Mouse (Mus musculus) neural tube, embryonic 12.5 days (tissue): ENCODE results near the gene Ly6g6f. TPM values are rescaled to one million over a fixed set of nuclear protein-coding genes. Genes with fewer than 3 reads are reported as not detected.
"Not testable (repeated sequence)": the region's sequence is repeated elsewhere in the genome, so short reads cannot be mapped to it uniquely, and the experiment has no call there.

Source experiments
- ATAC-seq: fragments of 200-750 bp; cut with Nextera tagmentation; 2 replicates; pipeline ENCODE4 v1.8.0; 2017; ENCODE audit warnings: low read depth, mild to moderate bottlenecking, moderate TSS enrichment, moderate library complexity; ENCODE audit not compliant: low FRiP score
- H3K27ac ChIP-seq: fragments of 300-500 bp; sonication (generic); 2 replicates; pipeline ENCODE4 v1.5.1; 2016
- H3K27me3 ChIP-seq: fragments of 300-500 bp; sonication (generic); replicated peaks from 2 replicates; pipeline ENCODE4 v1.6.1; 2016; ENCODE audit warnings: mild to moderate bottlenecking
- H3K36me3 ChIP-seq: fragments of 300-500 bp; sonication (generic); 2 replicates; pipeline ENCODE4 v1.6.1; 2016; ENCODE audit warnings: mild to moderate bottlenecking
- H3K4me1 ChIP-seq: fragments of 300-500 bp; sonication (generic); 2 replicates; pipeline ENCODE4 v1.6.1; 2016
- H3K4me2 ChIP-seq: fragments of 300-500 bp; sonication (generic); replicated peaks from 2 replicates; pipeline ENCODE4 v1.6.1; 2016; ENCODE audit warnings: mild to moderate bottlenecking
- H3K4me3 ChIP-seq: fragments of 300-500 bp; sonication (generic); 2 replicates; pipeline ENCODE4 v1.5.1; 2016
- H3K9ac ChIP-seq: fragments of 300-500 bp; sonication (generic); 2 replicates; pipeline ENCODE4 v1.6.1; 2016; ENCODE audit warnings: mild to moderate bottlenecking
- H3K9me3 ChIP-seq: fragments of 300-500 bp; sonication (generic); 2 replicates; pipeline ENCODE4 v1.6.1; 2016; ENCODE audit warnings: mild to moderate bottlenecking
- WGBS: fragments of 180-500 bp; shearing (Covaris S2); methylation state at CpG from one replicate; pipeline ENCODE4 v1.1.7; 2016; 5-methylcytosine and 5-hydroxymethylcytosine counted together
- polyA plus RNA-seq: library from polyadenylated mRNA; unstranded; fragments of >200 nt; fragmentation: Nextera tagmentation; extraction: Ambion mirVana; gene quantifications from 2 replicates; pipeline ENCODE4 v1.2.1, GENCODE M21; 2016

Gene Ly6g6f
- polyA plus RNA-seq, 1 experiment from 2014 or later, result 0.84 TPM

DNA sequence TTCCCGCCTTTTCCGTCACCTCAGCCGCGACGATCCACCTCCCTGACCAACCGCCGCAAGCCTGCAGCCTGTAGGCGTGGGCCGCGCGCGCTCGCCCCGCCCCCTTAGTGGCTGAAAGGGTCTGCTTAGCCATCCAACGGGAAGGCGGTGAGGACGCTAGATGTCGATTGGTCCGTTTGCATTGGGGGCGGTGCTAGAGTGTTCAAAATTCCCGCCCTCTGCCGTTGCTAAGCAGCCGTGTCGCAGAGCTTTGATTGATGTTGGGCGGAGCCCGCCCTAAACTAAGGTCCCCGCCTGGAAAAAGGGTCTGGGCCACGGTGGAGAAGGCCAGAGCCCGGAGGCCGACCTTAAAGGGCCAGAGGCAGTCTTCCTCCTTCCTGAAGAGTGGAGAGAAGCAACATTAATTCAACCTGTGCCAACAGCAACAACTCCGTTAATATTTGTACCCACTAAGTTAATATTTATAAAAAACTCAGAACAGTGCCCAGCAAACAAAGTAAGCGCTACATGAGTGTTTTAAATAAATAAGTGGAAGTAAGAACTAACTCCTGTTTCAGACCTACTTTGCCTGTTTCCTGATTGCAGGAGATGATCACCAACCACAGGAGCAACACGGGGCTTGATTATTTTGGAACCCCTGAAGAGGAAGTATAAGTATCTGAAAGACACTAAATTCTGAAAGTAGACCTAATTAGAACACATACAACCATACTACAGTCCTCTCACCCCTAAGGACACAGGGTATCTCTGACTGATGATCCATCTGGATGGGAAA lies 38.5 kb downstream of the Ly6g6f start, which contains the start of gene Msh5:
TSS of gene Msh5 (minus strand) at position 65 of the 775 bp plus-strand sequence.
- H3K9ac ChIP-seq, result peak within 1 kb of the TSS; percentile 74
- 3% methylated on average over 33 of the region's 33 CpGs for WGBS
- no peaks in the 10 kb centered on the region for H3K27me3 ChIP-seq
- peaks cover 48% of the 10 kb centered on the region for H3K4me1 ChIP-seq
- H3K4me3 ChIP-seq, result peak within 1 kb of the TSS; percentile 48
- H3K36me3 ChIP-seq, result no peaks in the 10 kb centered on the region
- peak within 1 kb of the TSS; percentile 96 for H3K4me2 ChIP-seq
- peak; percentile 97 for ATAC-seq
- no peaks in the 10 kb centered on the region for H3K9me3 ChIP-seq
- H3K27ac ChIP-seq, result no peak within 1 kb of the TSS; the same call in 1 of the 2 replicates

DNA sequence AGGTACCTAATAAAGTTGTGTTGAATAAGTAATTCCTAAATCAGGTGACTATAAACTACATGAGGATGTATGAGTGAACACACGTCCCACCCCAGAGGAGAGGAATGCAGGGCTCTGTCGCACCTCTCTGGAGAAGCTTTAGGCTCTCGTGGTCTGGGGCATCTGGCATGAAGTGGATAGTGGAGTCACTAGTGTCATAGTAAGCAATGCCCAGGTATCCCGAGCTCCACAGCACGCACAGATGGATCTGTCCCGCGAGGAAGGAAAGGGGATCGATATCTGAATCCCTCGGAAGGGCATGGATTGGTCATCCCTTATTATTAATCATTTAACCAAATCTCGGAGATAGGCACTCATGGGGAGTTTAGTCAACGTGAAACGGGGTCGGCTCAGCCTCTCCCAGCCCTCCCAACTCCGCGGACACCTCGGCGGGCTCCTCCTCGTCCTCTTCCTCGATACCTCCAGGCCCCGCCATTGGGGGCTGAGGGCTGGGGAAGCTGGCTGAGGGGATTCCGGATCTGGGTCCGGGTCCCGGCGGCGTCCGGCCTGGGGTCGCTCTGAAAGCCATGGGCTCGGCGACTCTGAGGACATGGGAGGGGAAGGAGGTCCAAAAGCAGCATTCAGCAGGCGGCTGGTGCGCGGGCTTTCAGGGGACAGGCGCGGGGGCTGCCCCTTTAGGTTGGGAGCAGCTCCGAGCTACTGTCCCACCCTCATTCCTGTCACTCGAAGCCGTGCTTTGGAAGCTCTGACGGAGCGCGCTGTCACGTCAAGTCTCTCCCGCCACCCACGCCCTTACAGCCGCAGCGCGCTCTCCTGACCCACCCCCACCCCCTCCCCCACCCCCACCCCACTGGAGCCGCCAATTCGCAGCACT lies 39.4 kb downstream of the Ly6g6f start:
- Histone ChIP-seq H3K4me3 (peak overlapping the region; percentile 48), H3K9me3 (no peaks in the 10 kb centered on the region), H3K36me3 (no peaks in the 10 kb centered on the region), H3K27ac (no peak overlapping the region; the same call in 1 of the 2 replicates), H3K9ac (peak overlapping the region; percentile 74), H3K4me2 (peak overlapping the region; percentile 96), H3K4me1 (peaks cover 40% of the 10 kb centered on the region), H3K27me3 (no peaks in the 10 kb centered on the region)
- peak; percentile 65; the same call in 1 of the 2 replicates for ATAC-seq
- WGBS, result 4% methylated on average over 48 of the region's 48 CpGs

DNA sequence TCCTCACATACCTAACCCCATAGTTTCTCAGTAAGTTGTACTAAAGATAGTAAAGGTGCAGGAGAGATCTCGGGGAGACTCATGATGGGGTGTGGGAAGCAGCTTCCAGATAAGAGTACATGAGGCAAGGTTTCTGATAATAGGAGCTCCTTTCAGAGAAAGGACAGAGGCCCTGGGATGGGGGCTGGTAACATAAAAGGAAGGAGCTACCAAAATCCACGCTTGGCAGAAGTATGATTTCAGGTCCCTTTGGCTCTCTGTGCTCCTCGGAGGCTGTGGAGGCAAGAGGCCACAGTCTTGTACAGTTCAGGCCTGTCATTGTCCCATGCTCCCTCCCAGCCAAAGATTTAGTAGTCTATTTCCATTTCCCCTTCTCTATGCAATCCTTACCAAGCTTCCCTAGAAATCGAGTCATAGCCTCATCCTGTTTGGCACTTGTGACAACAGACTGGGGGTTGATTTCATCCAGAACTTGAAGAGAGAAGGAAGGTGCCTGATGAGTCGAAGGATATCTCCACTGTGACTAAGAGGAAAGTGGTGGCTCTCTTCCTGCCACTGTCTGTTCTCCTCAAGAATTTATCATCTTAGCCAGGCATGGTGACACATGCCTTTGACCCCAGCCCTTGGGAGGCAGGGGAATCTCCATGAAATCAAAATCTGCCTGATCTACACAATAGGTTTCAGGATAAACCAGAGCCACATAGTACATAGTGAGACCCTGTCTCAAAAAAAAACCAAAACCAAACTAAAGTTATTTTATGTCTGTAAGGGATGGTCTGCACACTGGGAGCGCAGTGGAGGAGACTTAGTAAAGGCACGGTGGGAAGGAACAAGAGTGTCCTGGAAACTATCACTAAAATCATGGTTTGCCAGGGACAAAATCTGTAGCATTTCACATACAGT lies 40.3 kb downstream of the Ly6g6f start:
- Histone ChIP-seq H3K27me3 (no peaks in the 10 kb centered on the region), H3K36me3 (no peaks in the 10 kb centered on the region), H3K4me1 (peaks cover 34% of the 10 kb centered on the region), H3K4me3 (peak overlapping the region; percentile 48; the same call in 1 of the 2 replicates), H3K4me2 (peak overlapping the region; percentile 96), H3K9me3 (no peaks in the 10 kb centered on the region), H3K27ac (no peak overlapping the region), H3K9ac (no peak overlapping the region)
- no peak for ATAC-seq
- WGBS, result 86% methylated on average over 7 of the region's 7 CpGs

DNA sequence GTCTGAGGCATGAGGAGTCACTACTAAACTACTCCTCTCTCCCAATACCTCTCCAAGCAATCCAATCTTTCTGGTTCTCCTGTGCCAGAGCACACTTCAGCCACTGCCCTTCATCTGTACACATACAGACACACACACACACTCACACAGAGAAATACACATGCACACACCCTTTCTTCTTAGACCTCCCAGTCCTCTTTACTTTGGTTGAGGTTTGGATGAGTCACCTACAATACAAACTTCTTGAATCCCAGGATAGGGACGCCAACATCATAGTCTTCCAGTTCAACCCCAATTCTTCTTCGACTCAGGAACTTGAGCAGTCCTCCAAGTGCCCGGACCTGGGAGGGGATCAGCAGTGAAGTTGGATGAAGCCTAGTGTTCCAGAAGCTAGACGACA lies 41.6 kb downstream of the Ly6g6f start:
- Histone ChIP-seq H3K36me3 (no peaks in the 10 kb centered on the region), H3K27me3 (no peaks in the 10 kb centered on the region), H3K27ac (no peak overlapping the region), H3K4me2 (no peak overlapping the region), H3K9me3 (no peaks in the 10 kb centered on the region), H3K4me1 (peaks cover 22% of the 10 kb centered on the region), H3K9ac (no peak overlapping the region), H3K4me3 (no peak overlapping the region)
- ATAC-seq, result no peak
- 90% methylated on average over 4 of the region's 4 CpGs for WGBS

DNA sequence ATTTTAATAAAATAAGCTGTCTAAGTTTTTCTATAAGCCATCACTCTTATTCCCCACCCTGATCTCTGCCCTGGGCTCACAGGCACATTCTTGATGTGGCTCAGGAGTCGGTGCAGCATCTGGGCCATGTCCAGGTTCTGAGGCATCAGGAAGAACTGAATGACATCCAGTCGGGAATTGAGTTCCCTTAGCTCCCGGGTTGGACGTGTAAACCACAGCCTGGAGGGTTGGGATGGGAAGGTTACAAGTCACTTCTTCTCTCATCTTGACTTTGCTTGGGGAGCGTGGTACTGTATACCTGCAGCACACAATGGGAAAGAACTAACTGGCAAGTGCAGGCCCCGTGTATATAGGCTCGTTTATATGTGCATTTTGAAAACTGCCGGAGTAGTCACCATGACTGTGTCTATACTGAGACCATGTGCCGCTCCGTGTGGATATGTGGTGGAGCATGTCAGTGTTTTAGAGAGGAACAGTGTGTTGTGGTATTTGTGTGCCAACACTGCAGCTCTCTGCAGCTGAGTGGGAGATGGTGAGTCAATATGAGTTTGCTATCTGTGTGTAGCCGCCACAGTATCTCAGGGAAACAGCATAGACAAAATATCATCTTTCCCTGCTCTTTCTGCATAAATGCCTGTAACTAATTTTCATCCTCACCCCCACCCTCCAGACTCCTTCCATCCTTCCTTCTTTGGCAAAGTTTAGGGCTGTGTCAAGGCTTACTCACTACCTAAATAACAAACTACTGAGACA lies 46.1 kb downstream of the Ly6g6f start:
- Histone ChIP-seq H3K4me2 (no peak overlapping the region), H3K9me3 (no peaks in the 10 kb centered on the region), H3K4me1 (no peaks in the 10 kb centered on the region), H3K27me3 (no peaks in the 10 kb centered on the region), H3K36me3 (no peaks in the 10 kb centered on the region), H3K27ac (no peak overlapping the region), H3K9ac (no peak overlapping the region), H3K4me3 (no peak overlapping the region)
- no peak for ATAC-seq
- WGBS, result 87% methylated on average over 11 of the region's 11 CpGs

DNA sequence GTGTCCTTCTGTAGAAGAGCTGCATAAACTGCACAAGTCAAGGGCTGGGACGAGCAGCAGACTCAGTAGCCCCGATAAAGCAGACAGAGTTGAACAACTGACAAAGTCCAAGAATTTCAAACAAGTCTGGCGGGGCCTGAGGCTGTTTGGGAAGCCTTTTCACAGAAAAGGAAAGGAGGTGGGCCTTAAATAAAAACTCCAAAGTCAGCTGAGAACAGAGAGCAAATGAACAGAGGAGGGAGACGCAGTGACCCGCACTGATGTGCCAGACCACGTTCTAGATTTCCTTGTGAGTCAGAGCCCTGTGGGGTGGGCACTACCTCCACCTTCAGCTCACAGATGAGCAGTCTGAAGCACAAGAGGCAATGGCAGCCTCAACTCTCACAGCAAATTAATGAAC lies 50.5 kb downstream of the Ly6g6f start:
- Histone ChIP-seq H3K4me3 (no peak overlapping the region), H3K9me3 (no peaks in the 10 kb centered on the region), H3K36me3 (no peaks in the 10 kb centered on the region), H3K27me3 (no peaks in the 10 kb centered on the region), H3K4me2 (no peak overlapping the region), H3K9ac (no peak overlapping the region), H3K4me1 (peaks cover 4% of the 10 kb centered on the region), H3K27ac (no peak overlapping the region)
- WGBS, result 82% methylated on average over 6 of the region's 6 CpGs
- no peak for ATAC-seq

DNA sequence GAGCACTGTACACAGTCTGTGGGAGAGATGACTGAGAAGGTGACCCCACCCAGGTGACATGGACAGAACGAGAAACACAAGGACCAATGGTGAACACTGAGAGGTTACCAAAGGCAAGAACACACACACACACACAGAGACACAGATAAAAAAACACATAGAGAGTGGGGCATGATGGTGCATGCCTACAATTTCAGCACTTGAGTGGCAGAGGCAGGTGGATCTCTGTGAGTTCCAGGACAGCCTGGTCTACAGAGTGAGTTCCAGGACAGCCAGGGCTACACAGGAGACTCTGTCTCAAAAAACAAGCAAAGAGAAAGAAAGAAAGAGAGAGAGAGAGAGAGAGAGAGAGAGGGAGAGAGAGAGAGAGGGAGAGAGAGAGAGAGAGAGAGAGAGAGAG lies 51.7 kb downstream of the Ly6g6f start:
- not testable (repeated sequence) for H3K27me3 ChIP-seq, H3K4me2 ChIP-seq, H3K4me1 ChIP-seq, H3K36me3 ChIP-seq, H3K9me3 ChIP-seq, ATAC-seq, H3K27ac ChIP-seq, H3K4me3 ChIP-seq, H3K9ac ChIP-seq
- 76% methylated on average over 1 of the region's 1 CpGs for WGBS

DNA sequence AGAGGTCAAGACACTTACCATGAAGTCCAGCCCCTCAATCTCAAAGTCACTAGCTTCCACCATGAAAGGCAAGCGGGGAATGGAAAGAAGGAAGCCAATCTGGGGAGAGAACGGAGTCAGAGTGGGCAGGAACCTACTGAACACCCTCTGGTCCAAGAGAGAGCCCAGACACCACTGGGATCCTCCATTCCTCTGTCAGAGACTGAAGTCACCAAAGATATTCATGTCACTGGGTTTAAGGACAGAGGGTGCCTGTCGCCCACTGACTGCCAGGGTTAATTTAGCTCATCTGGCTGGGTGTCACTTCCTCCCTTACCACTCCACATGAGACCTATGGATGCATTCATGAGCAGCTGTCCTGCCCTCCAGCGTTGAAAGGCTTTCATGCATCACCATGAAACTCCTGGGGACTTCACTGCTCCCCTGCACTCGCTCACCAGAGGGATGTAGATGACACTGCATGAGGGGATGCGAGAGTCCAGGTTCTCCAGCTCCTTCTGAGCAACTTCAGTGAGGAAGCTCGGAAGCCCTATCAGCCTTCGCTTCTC lies 53.0 kb downstream of the Ly6g6f start:
- WGBS, result 78% methylated on average over 8 of the region's 8 CpGs
- ATAC-seq, result no peak
- H3K9me3 ChIP-seq, result no peaks in the 10 kb centered on the region
- no peak overlapping the region for H3K4me2 ChIP-seq
- peaks cover 10% of the 10 kb centered on the region for H3K4me1 ChIP-seq
- no peaks in the 10 kb centered on the region for H3K36me3 ChIP-seq
- no peak overlapping the region for H3K9ac ChIP-seq
- H3K27ac ChIP-seq, result no peak overlapping the region
- no peaks in the 10 kb centered on the region for H3K27me3 ChIP-seq
- no peak overlapping the region for H3K4me3 ChIP-seq

DNA sequence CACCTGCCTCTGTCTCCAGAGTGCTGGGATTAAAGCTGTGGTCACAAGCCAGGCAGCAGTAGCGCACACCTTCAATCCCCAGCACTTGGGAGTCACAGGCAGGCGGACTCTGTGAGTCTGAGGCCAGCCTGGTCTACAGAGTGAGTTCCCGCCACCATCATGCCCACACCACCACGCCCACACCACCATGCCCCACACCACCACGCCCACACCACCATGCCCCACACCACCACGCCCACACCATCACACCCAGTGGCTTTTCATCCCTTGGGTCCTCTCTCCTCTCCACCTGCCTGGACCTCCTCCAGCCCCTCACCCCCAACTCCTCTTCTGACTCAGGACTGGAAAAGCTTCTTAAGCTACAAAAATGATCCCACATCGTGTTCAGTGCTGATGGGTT lies 53.5 kb downstream of the Ly6g6f start:
- no peaks in the 10 kb centered on the region for H3K36me3 ChIP-seq
- H3K9me3 ChIP-seq, result no peaks in the 10 kb centered on the region
- no peak overlapping the region for H3K4me2 ChIP-seq
- H3K27ac ChIP-seq, result no peak overlapping the region
- peaks cover 13% of the 10 kb centered on the region for H3K4me1 ChIP-seq
- no peaks in the 10 kb centered on the region for H3K27me3 ChIP-seq
- no peak overlapping the region for H3K9ac ChIP-seq
- no peak for ATAC-seq
- no peak overlapping the region for H3K4me3 ChIP-seq
- 84% methylated on average over 7 of the region's 7 CpGs for WGBS

DNA sequence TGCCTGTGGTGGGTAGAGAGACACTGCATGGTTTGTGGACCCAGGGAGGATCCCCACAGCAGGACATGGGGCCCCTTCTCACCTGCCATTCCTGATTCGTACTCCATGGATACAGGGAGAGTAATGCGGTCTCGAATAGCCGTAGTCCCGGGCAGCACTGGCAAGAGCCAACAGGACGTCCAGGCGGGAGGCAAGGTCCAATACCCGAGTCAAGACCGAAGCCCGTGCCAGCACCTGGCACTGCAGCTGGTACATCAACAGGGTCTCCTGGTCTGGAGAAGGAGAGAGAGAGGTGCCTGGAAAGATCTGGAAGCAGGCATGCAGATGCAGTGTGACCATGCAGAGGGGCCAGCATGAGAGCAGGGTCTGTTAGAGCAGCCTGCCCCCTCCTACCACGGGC lies 54.1 kb downstream of the Ly6g6f start:
- Histone ChIP-seq H3K4me3 (no peak overlapping the region), H3K27ac (no peak overlapping the region), H3K9me3 (no peaks in the 10 kb centered on the region), H3K36me3 (no peaks in the 10 kb centered on the region), H3K27me3 (no peaks in the 10 kb centered on the region), H3K4me1 (peaks cover 15% of the 10 kb centered on the region), H3K9ac (no peak overlapping the region), H3K4me2 (no peak overlapping the region)
- ATAC-seq, result no peak
- WGBS, result 91% methylated on average over 11 of the region's 11 CpGs
